Mouse (Mus musculus) thymus, postnatal 25 days (tissue): ENCODE measurements at regions not wholly inside any gene's neighbourhood (a gene's known extent, or its start where the extent isn't known, plus 50 kb on each side); places are given as distances from the start of the nearest gene placed in this dataset.
"Not testable (repeated sequence)": the region's sequence is repeated elsewhere in the genome, so short reads cannot be mapped to it uniquely, and the experiment has no call there.

Experiments
- DNase-seq: peaks from one replicate; pipeline ENCODE4 v3.0.0; 2022

DNA sequence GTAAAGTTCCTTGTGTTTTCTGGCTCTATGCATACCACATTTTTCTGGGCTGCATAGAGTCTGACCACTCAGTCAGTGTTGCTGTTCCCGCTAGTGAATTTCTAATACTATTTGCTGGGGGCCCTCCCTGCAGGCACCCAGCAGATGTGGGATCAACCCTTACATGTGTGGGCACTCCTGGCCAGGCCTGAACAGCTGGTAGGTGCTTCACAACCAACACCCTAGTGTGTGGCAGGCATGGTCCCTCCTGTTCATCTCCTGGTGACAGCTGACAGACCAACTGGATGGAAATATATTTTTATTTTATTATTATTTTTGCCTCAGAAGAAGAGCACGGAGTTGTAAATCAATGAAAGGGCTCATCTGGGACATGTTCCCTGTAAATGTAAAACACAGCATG lies 154.4 kb upstream of the Sulf2 start:
- DNase-seq: no peak

DNA sequence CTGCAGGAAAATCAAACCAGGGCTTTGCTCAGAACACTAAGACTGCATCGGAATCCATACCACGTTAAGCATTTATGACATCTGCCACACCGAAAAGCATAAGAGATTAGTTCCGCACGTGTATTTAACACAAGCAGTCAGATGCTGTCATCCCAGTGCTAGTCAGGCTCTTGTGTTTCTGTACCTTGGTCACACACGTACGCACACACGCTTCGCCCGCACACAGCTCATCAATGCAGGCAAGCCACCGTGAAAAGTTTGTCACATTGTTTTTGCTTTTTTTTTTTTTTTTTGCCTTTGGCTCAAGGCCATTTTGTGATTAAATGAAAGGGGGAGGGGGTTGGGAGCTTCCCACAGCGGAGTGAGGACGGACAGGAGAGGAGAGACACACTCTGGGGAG lies 152.1 kb upstream of the Sulf2 start:
- no peak for DNase-seq

DNA sequence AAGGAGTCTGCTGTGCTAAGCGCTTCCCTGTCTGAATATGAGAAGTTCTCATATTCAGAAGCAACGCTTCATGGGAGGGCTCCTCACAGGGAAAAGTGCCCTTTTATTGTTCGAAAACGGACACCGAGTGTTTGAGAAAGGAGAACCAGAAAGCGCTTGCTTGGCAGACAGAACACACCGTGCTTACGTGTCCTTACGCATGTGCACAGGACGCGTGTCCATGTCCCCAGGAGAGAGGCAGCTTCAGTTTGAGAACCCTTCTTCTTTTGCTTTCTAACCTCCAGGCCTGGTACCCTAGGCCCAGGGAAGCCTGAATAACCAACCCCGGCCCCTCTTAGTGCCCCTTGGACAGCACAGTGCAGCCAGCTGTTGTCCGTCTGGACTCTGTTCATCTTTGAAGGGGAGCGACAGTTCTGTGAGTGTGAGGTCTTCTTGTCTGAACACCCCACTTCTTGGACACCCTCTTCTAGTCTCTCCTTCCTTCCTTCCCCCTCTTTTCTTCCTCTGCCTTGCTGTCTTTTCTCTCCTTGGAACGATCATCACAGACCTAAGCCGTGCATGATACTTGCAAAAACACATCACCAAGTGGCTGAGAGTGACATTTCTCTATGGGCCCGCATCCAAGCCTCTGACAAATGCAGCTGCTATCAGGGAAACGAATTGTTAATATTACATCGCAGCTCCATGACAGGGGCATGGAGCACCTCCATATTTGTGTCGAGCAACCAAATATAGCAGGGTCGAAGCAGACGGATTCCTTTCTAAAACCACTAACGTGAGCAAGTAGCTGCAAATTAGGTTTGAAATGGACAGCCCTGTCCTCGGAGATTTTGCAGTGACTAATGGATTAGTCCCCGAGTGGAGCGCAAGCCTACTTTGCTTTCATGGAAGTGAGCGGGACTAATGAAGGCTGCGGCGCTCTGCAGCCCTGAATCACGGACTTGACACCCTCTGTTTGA lies 149.9 kb upstream of the Sulf2 start:
- no peak for DNase-seq

DNA sequence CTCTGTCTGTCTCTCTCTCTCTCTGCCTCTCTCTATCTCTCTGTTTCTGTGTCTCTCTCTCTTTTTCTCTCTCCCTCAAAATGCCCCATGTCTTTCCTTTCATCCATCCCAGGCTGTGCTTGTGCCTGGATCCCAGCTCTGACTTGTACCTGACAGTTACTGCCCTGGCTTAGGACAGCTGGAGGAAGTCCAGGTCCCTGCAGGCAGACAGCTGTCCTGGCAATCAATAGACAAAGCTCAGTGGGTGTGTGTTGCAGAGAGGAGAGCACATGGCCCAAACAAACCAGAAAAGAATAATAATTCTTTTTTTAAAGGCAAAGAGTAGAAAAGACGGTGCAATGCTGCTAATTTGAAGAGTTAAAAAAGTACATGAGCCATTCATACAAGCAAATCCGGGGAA lies 148.4 kb upstream of the Sulf2 start:
- DNase-seq: no peak

DNA sequence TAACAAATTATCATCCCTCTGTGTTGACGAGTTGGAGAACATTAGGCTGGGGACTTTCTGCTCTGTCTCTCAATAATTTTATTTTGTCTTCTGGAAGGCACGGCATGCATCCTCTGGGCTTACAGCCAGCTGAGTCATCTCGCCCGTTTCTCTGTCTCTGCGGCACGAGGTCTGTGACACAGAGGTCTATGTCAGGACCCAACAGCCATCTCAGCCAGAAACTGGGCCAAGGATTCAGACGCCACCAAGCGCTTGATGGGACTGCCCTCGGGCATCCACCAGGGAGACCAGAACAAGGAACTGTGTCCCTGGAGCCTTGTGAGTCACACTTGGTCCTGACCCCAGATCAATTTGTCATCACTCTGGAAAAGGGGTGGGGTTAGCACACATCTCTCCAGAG lies 145.7 kb upstream of the Sulf2 start:
- no peak for DNase-seq

DNA sequence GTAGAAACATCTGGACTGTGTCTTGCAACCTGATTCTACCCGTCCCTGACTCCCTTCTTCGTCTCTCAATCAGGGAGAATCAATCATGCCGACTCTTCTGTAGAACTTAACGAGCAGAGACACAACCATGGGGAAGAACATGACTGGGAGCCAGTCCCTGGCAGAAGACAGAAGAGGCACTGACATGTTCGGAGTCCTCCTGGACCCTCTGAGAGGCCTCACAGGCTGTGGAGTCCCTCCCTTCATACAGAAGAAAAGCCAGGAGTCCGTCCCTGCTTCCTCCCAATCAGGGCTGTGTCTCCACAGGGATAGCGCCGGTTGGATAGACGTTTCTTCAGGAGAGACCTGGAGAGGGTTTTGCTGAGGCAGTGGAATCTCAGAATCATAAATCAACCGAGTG lies 139.2 kb upstream of the Sulf2 start:
- no peak for DNase-seq

DNA sequence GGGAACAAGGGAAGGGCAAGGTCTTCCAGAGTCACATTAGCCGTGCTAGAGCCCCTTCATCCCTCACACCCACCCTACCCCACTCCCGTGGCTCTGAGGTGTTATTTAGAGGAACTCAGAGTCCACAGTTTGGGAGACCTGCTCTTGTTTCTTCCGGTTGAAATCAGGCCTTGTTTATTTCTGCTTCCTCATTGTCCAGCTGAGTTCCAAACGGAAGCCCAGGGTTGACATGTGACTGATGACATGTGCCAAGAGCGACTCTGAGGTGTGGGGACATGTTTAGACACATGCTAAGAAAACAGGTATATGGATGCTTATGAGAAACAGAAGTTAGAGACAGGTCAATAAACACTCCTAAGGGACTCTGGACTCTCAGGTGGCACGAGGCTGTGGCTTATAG lies 137.5 kb upstream of the Sulf2 start:
- DNase-seq: no peak

DNA sequence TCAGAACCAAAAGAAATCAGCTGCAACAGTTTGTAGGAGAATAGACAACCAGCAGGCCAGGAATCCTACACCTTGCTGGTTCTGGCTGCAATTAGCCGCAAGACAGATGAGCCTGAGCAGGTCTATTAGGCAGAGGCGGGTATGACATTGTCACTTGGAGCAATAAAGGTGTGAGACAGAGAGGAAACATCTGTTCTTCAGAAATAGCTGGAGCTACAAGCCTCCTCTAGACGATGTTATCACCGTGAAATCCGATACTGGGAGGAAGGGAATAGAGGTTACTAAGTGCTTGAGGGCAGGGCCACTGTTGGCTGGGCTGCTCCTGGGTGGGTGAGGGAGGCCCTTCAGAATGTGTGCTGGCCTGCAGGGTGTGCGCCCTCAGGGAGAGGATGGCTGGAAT lies 135.8 kb upstream of the Sulf2 start:
- DNase-seq: no peak

DNA sequence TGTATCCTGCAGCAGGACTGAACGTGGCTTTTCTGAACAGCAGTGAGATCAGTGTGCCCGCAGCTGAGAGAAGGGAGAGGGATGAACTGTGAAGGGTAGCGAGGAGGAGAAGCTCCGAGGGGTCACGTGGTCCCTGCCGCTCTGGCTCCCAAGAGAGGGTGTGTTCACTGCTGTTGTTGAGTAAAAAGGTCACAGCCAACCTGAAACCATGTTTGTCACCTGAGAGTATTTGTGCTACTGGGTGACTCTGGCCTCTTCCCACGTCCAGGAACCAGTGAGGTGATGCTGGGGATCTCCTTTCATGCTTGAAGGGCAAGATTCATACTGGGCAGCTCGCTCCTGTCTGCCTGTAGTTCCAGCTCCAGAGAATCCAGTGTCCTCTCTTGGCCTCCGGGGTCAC lies 135.4 kb upstream of the Sulf2 start:
- DNase-seq: no peak

DNA sequence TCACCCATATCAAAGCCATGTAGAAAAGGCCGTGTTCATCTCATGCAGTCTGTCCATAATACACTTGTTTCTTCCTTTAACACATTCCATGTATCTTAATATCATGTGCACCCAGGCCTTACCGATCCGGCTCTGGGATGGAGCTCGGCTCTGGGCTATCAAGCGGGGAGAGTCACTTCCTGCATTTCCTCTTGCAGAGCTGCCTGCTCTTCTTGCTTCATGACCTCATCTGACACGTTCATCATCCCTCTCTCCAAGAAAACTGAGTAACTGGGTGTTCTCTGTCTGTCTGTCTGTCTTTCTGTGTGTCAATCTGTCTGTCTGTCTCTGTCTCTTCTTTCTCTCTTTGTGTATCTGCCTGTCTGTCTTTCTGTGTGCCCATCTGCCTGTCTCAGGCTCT lies 133.7 kb upstream of the Sulf2 start:
- no peak for DNase-seq

DNA sequence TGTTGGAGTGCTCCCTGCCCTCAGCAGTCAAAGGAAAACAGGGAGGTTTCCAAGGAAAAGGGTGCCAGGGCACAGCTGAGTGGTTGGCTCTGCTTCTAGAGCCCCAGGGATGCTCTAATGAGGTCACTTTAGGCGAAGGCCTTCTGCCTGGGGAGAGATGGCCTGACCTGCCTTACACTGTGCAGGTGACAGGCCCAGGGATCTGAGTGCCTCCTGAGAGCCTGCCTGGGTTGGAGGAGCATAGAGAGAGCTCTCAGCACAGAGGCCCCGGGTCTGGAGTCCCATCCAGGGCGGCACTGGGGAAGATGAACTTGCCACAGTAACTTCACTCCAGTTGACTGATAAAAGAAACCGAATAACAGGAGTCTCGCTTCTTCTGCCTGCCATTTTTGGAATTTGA lies 125.7 kb upstream of the Sulf2 start:
- DNase-seq: not testable (repeated sequence)

DNA sequence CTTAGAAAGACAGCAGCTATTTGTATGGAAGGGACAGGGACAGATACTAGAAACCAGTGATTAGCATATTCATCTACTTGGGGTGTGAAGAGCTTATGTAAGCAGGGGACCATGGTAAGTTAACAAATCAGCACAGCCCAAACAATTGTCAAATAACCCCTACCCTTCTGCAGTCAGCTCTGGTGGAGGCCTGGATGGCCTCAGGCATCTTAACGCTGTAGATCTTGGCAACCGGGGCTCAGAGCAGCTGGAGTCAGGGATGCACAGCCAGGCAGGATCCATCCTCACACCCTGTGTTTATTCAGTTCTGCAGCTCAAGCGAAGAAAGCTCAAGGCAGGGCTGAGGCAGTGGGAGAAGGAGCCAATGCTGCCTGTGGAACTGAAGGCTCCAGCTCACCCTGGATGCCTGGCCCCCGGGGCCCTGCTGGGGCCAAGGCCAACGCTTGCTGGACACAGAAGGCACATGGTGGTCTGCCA lies 125.2 kb upstream of the Sulf2 start:
- DNase-seq: no peak

DNA sequence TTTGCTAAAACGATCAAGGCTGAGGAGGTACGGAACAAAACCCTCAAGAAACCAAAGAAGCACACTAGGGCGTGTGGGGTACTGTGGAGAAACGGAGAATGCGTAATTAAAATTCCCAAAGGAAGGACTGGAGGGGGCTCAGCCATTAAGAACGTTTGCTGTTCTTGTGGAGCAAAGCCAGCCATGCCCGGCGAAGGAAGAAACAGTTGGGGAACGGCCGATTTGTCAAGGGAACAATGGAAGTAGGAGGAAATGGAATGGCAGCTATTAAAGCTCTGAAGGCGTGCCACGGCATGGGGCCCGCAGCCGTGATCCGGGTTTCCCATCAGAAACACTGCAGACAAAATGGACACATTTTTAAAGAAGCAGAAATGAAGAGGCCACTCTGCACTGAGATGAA lies 124.2 kb upstream of the Sulf2 start:
- DNase-seq: no peak

DNA sequence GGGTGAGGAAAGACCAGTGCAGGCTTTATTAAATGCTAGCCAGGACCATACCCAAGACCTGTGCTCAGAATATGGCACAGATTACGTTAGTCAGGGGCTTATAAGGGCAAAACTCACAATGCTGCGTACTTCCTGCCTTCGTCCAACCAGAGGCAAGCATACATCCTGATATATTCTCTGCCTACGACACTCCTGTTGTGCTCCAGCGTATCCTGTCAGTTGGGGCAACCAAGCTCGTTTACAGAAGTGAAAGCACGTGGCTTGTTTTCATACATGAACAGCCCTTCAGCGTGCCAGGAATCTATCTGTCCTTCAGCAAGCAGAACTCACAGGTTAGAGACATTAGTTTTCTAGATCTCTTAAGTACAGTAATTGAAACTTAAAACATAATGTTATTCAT lies 119.9 kb upstream of the Sulf2 start:
- no peak for DNase-seq

DNA sequence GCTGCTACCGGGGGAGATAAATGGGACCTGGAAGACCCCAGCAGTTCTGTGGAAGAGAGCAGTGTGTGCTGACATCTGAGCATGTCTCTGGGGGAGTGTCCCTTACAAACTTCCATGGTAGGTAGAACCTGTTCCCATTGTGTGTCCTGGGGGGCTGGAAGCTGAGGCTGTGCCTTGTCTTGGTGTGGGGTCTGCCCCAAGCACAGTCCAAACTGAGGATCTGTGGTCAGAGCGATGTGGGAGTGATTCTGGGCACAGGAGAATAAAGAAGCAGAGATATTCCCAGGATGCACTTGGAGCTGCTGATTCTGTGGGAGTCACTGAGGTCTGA lies 118.5 kb upstream of the Sulf2 start:
- no peak for DNase-seq

DNA sequence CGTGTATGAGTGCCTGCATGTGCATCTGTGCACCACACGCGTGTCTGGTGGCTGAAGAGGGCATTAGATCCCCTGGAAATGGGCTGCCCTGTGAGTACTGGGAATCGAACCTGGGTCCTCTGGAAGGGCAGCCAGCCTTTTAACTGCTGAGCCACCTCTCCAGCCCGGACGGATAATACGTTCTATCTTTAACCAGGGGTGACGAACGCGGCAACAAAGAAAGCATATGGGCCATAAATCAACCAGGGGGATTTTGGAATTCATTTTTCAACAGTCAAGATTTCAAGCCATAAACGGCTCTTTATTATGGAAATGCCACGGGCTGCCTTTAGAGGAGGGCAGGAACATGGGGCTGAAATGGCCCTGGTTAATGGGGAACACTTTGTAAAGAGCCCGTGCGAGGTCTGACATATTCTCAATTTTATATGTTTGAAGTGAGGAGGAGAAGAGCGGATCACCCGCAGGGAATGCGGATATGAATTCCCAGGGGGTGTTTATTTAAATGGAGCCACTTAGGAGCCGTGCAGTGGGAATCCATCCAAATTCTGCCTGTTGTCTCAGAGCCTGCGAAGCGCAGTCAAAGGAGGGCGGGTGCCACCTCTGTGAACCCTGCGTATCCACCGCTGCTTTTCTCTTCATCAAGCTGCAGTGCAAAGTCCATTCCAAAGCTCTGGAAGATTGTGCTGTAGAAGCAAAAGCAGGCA lies 118.0 kb upstream of the Sulf2 start:
- DNase-seq: no peak

DNA sequence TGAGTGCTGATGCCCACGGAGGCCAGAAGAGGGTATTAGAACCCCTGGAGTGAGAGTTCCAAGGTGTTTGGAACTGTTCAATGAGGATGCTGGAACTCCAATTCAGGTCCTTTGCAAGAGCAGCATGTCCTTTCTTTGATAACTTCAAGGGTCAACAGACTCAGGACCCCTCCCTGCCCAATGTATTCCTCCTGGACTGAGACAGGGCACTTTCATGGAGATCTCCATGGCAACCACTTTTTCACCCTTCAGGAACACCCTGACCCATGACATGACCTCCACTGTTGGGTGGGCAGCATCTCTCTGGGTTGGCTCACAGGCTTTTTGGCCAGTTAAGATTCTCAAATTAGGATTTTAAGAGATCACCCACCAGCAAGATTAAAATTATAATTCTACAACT lies 117.4 kb upstream of the Sulf2 start:
- DNase-seq: no peak

DNA sequence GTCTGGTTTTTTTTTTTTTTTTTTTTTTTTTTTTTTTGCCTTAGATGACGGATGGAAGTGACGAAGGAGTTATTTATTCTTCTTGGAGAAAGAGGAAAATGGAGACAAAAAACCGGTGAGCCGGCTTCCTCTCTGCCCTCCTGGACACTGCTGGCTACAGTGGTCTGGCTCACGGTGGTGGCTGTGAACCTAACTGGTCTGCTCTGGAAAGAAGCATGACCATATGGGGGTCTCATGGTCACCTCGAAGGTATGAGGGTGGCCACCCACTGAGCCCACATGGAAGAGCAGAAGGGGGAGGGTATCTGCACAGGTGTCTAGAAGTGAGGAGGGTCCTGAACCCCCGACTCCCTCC lies 116.7 kb upstream of the Sulf2 start:
- no peak for DNase-seq

DNA sequence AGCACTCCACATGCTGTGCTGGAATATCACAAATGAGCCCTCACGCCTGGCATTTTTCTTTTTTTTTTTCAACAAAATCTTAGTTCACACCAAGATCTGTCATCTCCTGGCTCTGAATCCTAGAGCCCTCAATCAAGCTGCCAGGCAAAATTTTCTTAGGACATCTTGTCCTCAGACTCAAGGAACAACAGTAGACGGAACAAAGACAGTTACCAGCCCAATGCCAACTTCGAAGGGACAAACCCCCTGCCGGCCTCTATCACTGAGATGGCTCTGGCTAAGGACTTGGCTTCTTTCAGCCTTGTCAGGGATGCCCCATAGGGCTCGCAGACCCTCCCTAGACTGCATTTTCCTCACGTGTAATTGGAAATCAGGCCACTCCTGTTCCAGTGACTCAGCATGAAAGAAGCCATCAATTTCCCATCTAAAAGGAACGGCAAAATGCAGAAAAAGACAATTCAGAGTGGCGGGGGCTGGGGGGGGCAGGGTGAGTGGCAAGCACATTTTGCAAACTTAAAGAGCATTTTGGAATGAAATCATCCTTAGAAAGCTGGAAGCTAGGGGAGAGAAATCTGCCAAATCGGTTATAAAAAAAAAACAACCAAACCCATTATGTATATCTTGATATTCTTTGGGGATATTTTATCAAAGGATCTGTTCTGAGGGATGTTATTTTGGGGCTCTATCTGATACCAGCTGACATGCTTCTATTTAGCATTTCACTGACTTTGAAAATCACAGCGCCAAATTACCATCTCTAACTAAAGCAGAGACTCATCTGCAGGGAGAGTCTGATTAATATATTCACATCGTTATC lies 116.1 kb upstream of the Sulf2 start:
- no peak for DNase-seq

DNA sequence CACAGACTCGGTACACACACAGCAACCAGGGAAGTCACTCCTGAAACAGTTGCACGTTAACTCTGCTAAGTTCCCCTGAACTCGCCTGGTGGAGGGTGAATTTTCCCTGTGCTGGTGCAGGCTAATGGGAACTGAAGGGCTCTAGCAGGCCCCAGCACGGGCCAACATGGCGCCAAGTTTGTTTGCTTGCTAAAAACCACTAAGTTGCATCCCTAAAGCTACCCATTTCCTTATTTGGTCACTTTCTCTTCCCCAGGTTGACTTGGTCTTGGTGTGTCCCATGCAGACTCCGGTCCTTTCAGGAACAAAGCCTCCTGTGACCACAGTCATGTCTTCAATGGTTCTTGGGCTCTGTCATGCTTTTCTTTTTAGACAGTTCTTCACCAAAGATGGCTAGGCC lies 114.5 kb upstream of the Sulf2 start:
- DNase-seq: no peak

DNA sequence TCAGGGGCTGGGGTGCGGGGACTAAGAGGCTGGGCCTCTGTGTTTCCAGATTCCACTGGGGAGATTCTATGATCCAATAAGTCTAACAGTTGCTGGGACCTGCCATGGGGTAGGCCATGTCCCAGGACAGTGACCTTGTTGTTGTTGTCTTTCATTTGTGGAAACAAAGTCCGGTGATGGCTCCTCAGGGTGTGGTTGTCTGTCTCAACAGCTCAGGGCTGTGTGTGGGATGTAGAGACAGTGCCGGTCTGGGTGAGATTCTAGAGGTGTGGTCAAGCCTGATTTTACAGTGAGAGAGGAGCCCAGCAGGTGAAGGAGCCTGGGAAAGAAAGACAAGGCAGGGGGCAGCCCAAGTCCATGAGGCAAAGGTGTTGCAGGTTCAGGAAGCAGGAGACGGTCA lies 111.5 kb upstream of the Sulf2 start:
- DNase-seq: no peak

DNA sequence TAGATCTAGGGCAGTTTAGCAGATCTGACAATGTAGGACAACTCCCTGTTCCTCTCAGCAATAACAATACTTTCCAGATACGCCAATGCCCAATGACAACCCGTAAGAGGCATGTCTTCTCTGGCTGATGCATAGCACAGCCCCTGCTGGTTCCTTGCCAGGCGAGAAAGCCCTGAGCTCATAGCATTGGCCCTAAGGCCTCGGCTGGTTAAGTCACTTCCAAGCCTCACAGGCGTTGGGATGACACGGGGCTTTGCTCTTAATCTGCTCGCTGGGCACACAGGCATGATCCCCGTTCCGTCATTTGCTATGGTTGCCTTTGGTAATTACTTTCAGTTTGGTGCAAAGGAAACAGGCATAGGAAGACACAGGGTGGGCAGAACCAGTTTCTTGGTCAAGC lies 111.0 kb upstream of the Sulf2 start:
- DNase-seq: no peak

DNA sequence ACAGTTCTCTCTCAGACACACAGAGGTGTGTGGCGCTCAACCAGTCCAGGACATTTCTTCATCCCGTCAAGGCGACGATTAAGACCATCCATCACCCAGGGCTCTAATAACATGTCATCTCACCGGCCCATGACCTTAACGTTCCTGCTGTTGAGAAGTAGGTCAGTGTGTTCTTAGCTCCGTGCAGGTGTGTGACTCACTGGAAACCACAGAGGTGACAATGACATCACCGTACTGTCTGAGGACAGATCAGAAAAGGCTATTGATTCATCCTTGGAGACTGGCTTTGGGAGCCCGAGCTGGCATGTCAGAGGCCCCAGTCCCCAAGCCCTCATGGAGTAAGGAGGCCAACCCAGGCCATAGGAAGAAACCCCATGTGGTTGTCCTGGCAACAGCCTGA lies 109.3 kb upstream of the Sulf2 start:
- peak; percentile 43 for DNase-seq

DNA sequence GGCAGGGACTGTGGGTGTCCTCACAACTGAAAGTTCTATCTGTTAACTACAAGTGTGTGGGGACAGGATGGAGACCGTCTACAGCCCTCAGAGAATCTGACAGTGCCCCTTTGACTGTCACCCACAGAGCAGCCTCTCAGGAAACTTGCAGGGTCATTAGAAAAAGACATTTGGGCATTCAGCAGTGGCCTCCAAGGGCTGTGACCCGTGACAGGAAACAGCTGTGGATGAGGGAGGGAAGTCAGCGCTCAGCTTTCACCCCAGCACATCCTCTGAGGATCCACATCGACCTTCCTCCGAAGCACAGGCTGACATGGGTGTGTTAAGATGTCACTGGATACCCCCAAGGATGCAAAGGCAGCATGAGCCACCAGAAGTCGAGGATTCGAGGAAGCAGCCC lies 106.3 kb upstream of the Sulf2 start:
- DNase-seq: peak; percentile 48
